In genomic region chr1:97743063-97743462, GRCm38 (mm10) we compare ENCODE assay signal across 30 mouse cellular contexts. TPM values are rescaled to one million over a fixed set of nuclear protein-coding genes. Genes with fewer than 3 reads are reported as not detected.
A peak's percentile ranks its signal among the peaks of the same experiment; 100 is the strongest.
DNase-seq lines count a peak whose midpoint lies in the region; ATAC-seq and TF ChIP-seq lines count a peak whose summit lies in the region.
"Had no signal": no experiment of that assay in that cellular context is flagged by ENCODE, and none has a peak within 500 bp of the region (broad histone marks: within the 10 kb centered on the region; RNA-seq: fewer than 3 reads in every experiment).

No protein-coding gene starts in this region.

- peak overlapping the region; percentile 9; the same call in 1 of the 2 replicates for H3K4me2 ChIP-seq in liver, embryonic 12.5 days
- no peak overlapping the region for H3K4me2 ChIP-seq in liver, postnatal 0 days (ENCODE audit: low read depth, low read length)
- no peak overlapping the region for H3K4me2 ChIP-seq in hindbrain, embryonic 11.5 days (replicated peaks; ENCODE audit: low read depth, low read length)
- H3K4me2 ChIP-seq: embryonic facial prominence, embryonic 13.5 days; heart, embryonic 15.5 days; hindbrain, embryonic 12.5 days; midbrain, embryonic 15.5 days; neural tube, embryonic 15.5 days had no signal

- 0 out of 2 replicates have a peak overlapping the region, but pooled peaks have one; percentile 45 for H3K27ac ChIP-seq in liver, embryonic 12.5 days
- no peak overlapping the region for H3K27ac ChIP-seq in liver, postnatal 0 days (ENCODE audit: low read depth)
- H3K27ac ChIP-seq in hindbrain, embryonic 11.5 days (ENCODE audit: low read depth, low read length): no peak overlapping the region
- H3K27ac ChIP-seq: embryonic facial prominence, embryonic 13.5 days; heart, embryonic 10.5 days; heart, embryonic 15.5 days; hindbrain, embryonic 12.5 days; hindbrain, postnatal 0 days; kidney, postnatal 0 days; midbrain, embryonic 10.5 days; midbrain, embryonic 15.5 days; neural tube, embryonic 15.5 days had no signal

- peaks cover 99% of the 10 kb centered on the region for H3K36me3 ChIP-seq in megakaryocyte, embryonic 14.5 days (replicated peaks; ENCODE audit: low read length)
- peaks cover 66% of the 10 kb centered on the region for H3K36me3 ChIP-seq in liver, embryonic 12.5 days
- H3K36me3 ChIP-seq in liver, postnatal 0 days (replicated peaks; ENCODE audit: insufficient read depth, low read length): peaks cover 57% of the 10 kb centered on the region
- H3K36me3 ChIP-seq in hindbrain, embryonic 11.5 days (ENCODE audit: control insufficient read depth, insufficient read depth, low read length): 0 out of 2 replicates have a peak, but pooled peaks cover 3% of the 10 kb centered on the region

- no peak overlapping the region for H3K9ac ChIP-seq in liver, embryonic 12.5 days
- no peak overlapping the region for H3K9ac ChIP-seq in liver, postnatal 0 days (replicated peaks)
- no peak overlapping the region for H3K9ac ChIP-seq in hindbrain, embryonic 11.5 days (ENCODE audit: low read depth, low read length)
- H3K9ac ChIP-seq: embryonic facial prominence, embryonic 13.5 days; forebrain, postnatal 0 days; heart, embryonic 15.5 days; hindbrain, embryonic 12.5 days; midbrain, embryonic 15.5 days; neural tube, embryonic 15.5 days had no signal

- no peak for TF ChIP-seq CTCF in liver, postnatal 0 days (IDR thresholded peaks at IDR 0.05; ENCODE audit: low read depth)

- ATAC-seq in megakaryocyte, adult 5-6 weeks (ENCODE audit: poor library complexity, severe bottlenecking): no peak
- ATAC-seq in liver, embryonic 12.5 days: peak; percentile 84
- peak; percentile 72 for ATAC-seq in liver, postnatal 0 days
- ATAC-seq in hindbrain, embryonic 11.5 days (ENCODE audit: low FRiP score): no peak
- ATAC-seq: activated CD4-positive, CD25-positive, alpha-beta regulatory T cell, adult 4 months; forebrain, postnatal 0 days; hindbrain, postnatal 0 days; intestine, embryonic 16.5 days; midbrain, embryonic 15.5 days had no signal

- WGBS in liver, embryonic 12.5 days (ENCODE audit: insufficient replicate concordance): 11% methylated on average over 1 of the region's 1 CpGs
- WGBS in liver, postnatal 0 days (ENCODE audit: insufficient replicate concordance): 48% methylated on average over 1 of the region's 1 CpGs
- WGBS in hindbrain, embryonic 11.5 days: 93% methylated on average over 1 of the region's 1 CpGs

- H3K27me3 ChIP-seq in megakaryocyte, embryonic 14.5 days (replicated peaks): no peaks in the 10 kb centered on the region
- H3K27me3 ChIP-seq in liver, embryonic 12.5 days (replicated peaks): no peaks in the 10 kb centered on the region
- H3K27me3 ChIP-seq in liver, postnatal 0 days (ENCODE audit: insufficient read depth, low read length): no peaks in the 10 kb centered on the region
- no peaks in the 10 kb centered on the region for H3K27me3 ChIP-seq in hindbrain, embryonic 11.5 days (ENCODE audit: control insufficient read depth, insufficient read depth, low read length)
- H3K27me3 ChIP-seq: embryonic facial prominence, embryonic 13.5 days; heart, embryonic 15.5 days; hindbrain, embryonic 12.5 days; midbrain, embryonic 15.5 days; neural tube, embryonic 15.5 days had no signal

- peak; percentile 80 for TF ChIP-seq EP300 in liver, postnatal 0 days (IDR thresholded peaks at IDR 0.05; ENCODE audit: low read depth)

- peak overlapping the region; percentile 30 for H3K4me3 ChIP-seq in megakaryocyte, embryonic 14.5 days (replicated peaks)
- no peak overlapping the region for H3K4me3 ChIP-seq in liver, embryonic 12.5 days
- H3K4me3 ChIP-seq in liver, postnatal 0 days (ENCODE audit: low read depth, low read length): no peak overlapping the region
- no peak overlapping the region for H3K4me3 ChIP-seq in hindbrain, embryonic 11.5 days (ENCODE audit: low read depth, low read length)
- H3K4me3 ChIP-seq: embryonic facial prominence, embryonic 13.5 days; heart, embryonic 10.5 days; heart, embryonic 15.5 days; hindbrain, embryonic 12.5 days; midbrain, embryonic 10.5 days; midbrain, embryonic 15.5 days; neural tube, embryonic 15.5 days had no signal

- DNase-seq in liver, postnatal 0 days: no peak
- DNase-seq in heart, adult 11 months: no peak
- no peak for DNase-seq in heart, adult 18-20 months
- no peak for DNase-seq in hindbrain, embryonic 11.5 days (ENCODE audit: low spot score)
- DNase-seq: adrenal gland, adult 2 months; adrenal gland, postnatal 36 days; cerebellum, adult 8-10 months; cerebellum, postnatal 25 days; forebrain, postnatal 0 days; gastrocnemius, postnatal 10 days; kidney, adult 8-10 months; kidney, postnatal 4 days; lung, postnatal 36 days; retina, postnatal 1 day; right cerebral cortex, postnatal 14 days; thymus, postnatal 25 days had no signal

- H3K9me3 ChIP-seq in megakaryocyte, embryonic 14.5 days: no peaks in the 10 kb centered on the region
- no peaks in the 10 kb centered on the region for H3K9me3 ChIP-seq in liver, embryonic 12.5 days (replicated peaks)
- H3K9me3 ChIP-seq in liver, postnatal 0 days (ENCODE audit: low read length): no peaks in the 10 kb centered on the region
- no peaks in the 10 kb centered on the region for H3K9me3 ChIP-seq in hindbrain, embryonic 11.5 days (ENCODE audit: control insufficient read depth, low read length)
- H3K9me3 ChIP-seq: embryonic facial prominence, embryonic 13.5 days; heart, embryonic 10.5 days; heart, embryonic 15.5 days; hindbrain, embryonic 12.5 days; midbrain, embryonic 10.5 days; midbrain, embryonic 15.5 days; neural tube, embryonic 15.5 days had no signal

- H3K4me1 ChIP-seq in megakaryocyte, embryonic 14.5 days: peaks cover 22% of the 10 kb centered on the region
- H3K4me1 ChIP-seq in liver, embryonic 12.5 days: peaks cover 14% of the 10 kb centered on the region
- H3K4me1 ChIP-seq in liver, postnatal 0 days (ENCODE audit: insufficient read depth): no peaks in the 10 kb centered on the region; the same call in 1 of the 2 replicates
- H3K4me1 ChIP-seq in hindbrain, embryonic 11.5 days (replicated peaks; ENCODE audit: control insufficient read depth, insufficient read depth, low read length): no peaks in the 10 kb centered on the region
- H3K4me1 ChIP-seq: embryonic facial prominence, embryonic 13.5 days; heart, embryonic 10.5 days; hindbrain, embryonic 12.5 days; midbrain, embryonic 10.5 days; midbrain, embryonic 15.5 days; neural tube, embryonic 15.5 days had no signal

RNA-seq across cellular contexts. Expression of gene Gin1, which starts 26.9 kb away (rescaled TPM):
- 1.2 TPM in 1 of 2 replicates, not detected in the other for polyA plus RNA-seq in megakaryocyte, embryonic 14.5 days (2012; ENCODE audit: insufficient read depth, low replicate concordance)
- total RNA-seq in megakaryocyte, adult 5-6 weeks (2015): 18.5 and 25.4 TPM in 2 replicates
- 8.6 and 11.2 TPM in 2 replicates for total RNA-seq in megakaryocyte, adult 5-6 weeks (2017)
- 17.8 and 20.2 TPM in 2 replicates for polyA plus RNA-seq in liver, embryonic 12.5 days (2016; fragmentation: Nextera tagmentation; extraction: Ambion mirVana)
- 9.7 and 10.9 TPM in 2 replicates for polyA plus RNA-seq in liver, postnatal 0 days (2015; fragmentation: Nextera tagmentation; extraction: Ambion mirVana)
- total RNA-seq in heart, adult 18-20 months (2021): 1 to 10 TPM; 6.3 to 6.8 TPM
- polyA plus RNA-seq in hindbrain, embryonic 11.5 days (2014; fragmentation: Nextera tagmentation; extraction: Ambion mirVana): 18.0 and 18.6 TPM in 2 replicates

RNA-seq across cellular contexts. Expression of gene Ppip5k2, which starts 27.1 kb away (rescaled TPM):
- polyA plus RNA-seq in megakaryocyte, embryonic 14.5 days (2012; ENCODE audit: insufficient read depth, low replicate concordance): 0.52 and 2.9 TPM in 2 replicates
- 33.2 and 35.7 TPM in 2 replicates for total RNA-seq in megakaryocyte, adult 5-6 weeks (2015)
- total RNA-seq in megakaryocyte, adult 5-6 weeks (2017): 44.4 and 45.2 TPM in 2 replicates
- 22.7 and 23.7 TPM in 2 replicates for polyA plus RNA-seq in liver, embryonic 12.5 days (2016; fragmentation: Nextera tagmentation; extraction: Ambion mirVana)
- 8.1 and 10.1 TPM in 2 replicates for polyA plus RNA-seq in liver, postnatal 0 days (2015; fragmentation: Nextera tagmentation; extraction: Ambion mirVana)
- 10 to 100 TPM; 80.5 to 89.5 TPM for total RNA-seq in heart, adult 18-20 months (2021)
- polyA plus RNA-seq in hindbrain, embryonic 11.5 days (2014; fragmentation: Nextera tagmentation; extraction: Ambion mirVana): 56.7 and 56.9 TPM in 2 replicates

Comparison
In these comparisons a context has a peak if more than half of its experiments do, and no peak if none do; other contexts are left out.
1. ATAC-seq: peak in liver, embryonic 12.5 days (single experiment) and liver, postnatal 0 days (single experiment); none in megakaryocyte, adult 5-6 weeks (single experiment) and hindbrain, embryonic 11.5 days (single experiment).